Mouse (Mus musculus) heart, adult 2 months (tissue): ENCODE data around the gene Ahctf1.

Source experiments
- CTCF ChIP-seq: fragments of 200-600 bp; IDR thresholded peaks from 2 replicates; pipeline ENCODE4 v1.8.1; 2022; ENCODE audit warnings: antibody characterized with exemption, mild to moderate bottlenecking, moderate library complexity
- POLR2A ChIP-seq: fragments of 200-500 bp; IDR thresholded peaks from 2 replicates; pipeline ENCODE4 v1.6.1; 2011; ENCODE audit warnings: mild to moderate bottlenecking, low read depth, low read length, control low read depth; ENCODE audit not compliant: insufficient read depth

DNA sequence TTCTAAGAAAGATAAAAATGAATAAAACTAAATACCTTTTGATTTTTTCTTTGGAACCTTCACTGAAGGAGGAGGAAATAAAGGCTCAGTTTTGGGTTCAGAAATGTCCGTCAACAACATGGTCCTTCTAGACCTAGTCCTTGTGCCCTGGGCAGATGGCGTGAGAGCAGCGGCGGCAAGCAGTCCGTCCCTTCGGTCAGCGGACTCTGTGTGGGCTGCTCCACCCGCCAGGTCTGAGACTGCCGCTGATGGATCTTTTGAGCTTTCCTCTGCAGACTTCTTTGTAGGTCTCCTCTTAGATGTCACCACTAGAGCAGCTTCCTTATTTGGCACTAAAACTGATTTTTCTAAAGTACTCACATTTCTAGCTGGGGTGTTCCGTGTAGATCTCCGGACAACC, 51.2 kb downstream of the Ahctf1 start:
- TF ChIP-seq POLR2A (no peak), CTCF (no peak)
